Mouse (Mus musculus) cerebellum, adult 11 months (tissue): Measurements from ENCODE around the gene 4932438H23Rik.

Experiments
- DNase-seq: peaks from one replicate; pipeline ENCODE4 v3.0.0; 2022

Gene 4932438H23Rik

GRCm38 (mm10) chr16:91055150-91055549, 39.8 kb downstream of the 4932438H23Rik start:
- DNase-seq, result no peak

- no peak for DNase-seq
Measured at GRCm38 (mm10) chr16:91053599-91053998, 41.3 kb downstream of the 4932438H23Rik start.

GRCm38 (mm10) chr16:91045511-91045910, 49.4 kb downstream of the 4932438H23Rik start:
- peak; percentile 53 for DNase-seq

- peak; percentile 99 for DNase-seq
Measured at GRCm38 (mm10) chr16:91044270-91045182, 50.4 kb downstream of the 4932438H23Rik start, which contains the start of gene Paxbp1. Paxbp1 (minus strand) TSS chr16:91044543.

- peak; percentile 50 for DNase-seq
Measured at GRCm38 (mm10) chr16:91043461-91044248, 51.3 kb downstream of the 4932438H23Rik start.

- DNase-seq, result no peak
Measured at GRCm38 (mm10) chr16:91042640-91043039, 52.3 kb downstream of the 4932438H23Rik start.

- DNase-seq, result no peak
Measured at GRCm38 (mm10) chr16:91035866-91036265, 59.1 kb downstream of the 4932438H23Rik start.

- no peak for DNase-seq
Measured at GRCm38 (mm10) chr16:91030751-91031150, 64.2 kb downstream of the 4932438H23Rik start.

GRCm38 (mm10) chr16:91029901-91030300, 65.0 kb downstream of the 4932438H23Rik start:
- no peak for DNase-seq

GRCm38 (mm10) chr16:91029161-91029743, 65.7 kb downstream of the 4932438H23Rik start:
- DNase-seq, result no peak

- DNase-seq, result no peak
Measured at GRCm38 (mm10) chr16:91026290-91026689, 68.6 kb downstream of the 4932438H23Rik start.

- no peak for DNase-seq
Measured at GRCm38 (mm10) chr16:91023384-91023783, 71.5 kb downstream of the 4932438H23Rik start.

GRCm38 (mm10) chr16:91020842-91021483, 74.0 kb downstream of the 4932438H23Rik start:
- DNase-seq, result no peak

GRCm38 (mm10) chr16:91019476-91019875, 75.4 kb downstream of the 4932438H23Rik start:
- DNase-seq, result no peak

GRCm38 (mm10) chr16:91015761-91016160, 79.2 kb downstream of the 4932438H23Rik start:
- no peak for DNase-seq

- DNase-seq, result no peak
Measured at GRCm38 (mm10) chr16:91011847-91012246, 83.1 kb downstream of the 4932438H23Rik start.

- peak; percentile 90 for DNase-seq
Measured at GRCm38 (mm10) chr16:91011021-91011683, 83.8 kb downstream of the 4932438H23Rik start, which contains the start of gene Synj1. Synj1 (minus strand) TSS chr16:91011308.

GRCm38 (mm10) chr16:91010581-91011020, 84.3 kb downstream of the 4932438H23Rik start:
- no peak for DNase-seq

GRCm38 (mm10) chr16:91009942-91010529, 84.9 kb downstream of the 4932438H23Rik start:
- peak; percentile 9 for DNase-seq

GRCm38 (mm10) chr16:91004915-91005538, 89.9 kb downstream of the 4932438H23Rik start:
- no peak for DNase-seq
